Mouse (Mus musculus) 416B (cell line): ENCODE measurements around the gene Map9.
"Not testable (repeated sequence)": the region's sequence is repeated elsewhere in the genome, so short reads cannot be mapped to it uniquely, and the experiment has no call there.

Experiments
- DNase-seq: peaks from one replicate; pipeline ENCODE4 v3.0.0; 2011; ENCODE audit warnings: low read depth

Gene Map9

GRCm38 (mm10) chr3:82357797-82358524 is at the start of gene Map9:
Gene Map9 (plus strand): TSS chr3:82358044.
- no peak for DNase-seq

GRCm38 (mm10) chr3:82315728-82316127 is 42.1 kb upstream of the Map9 start:
- DNase-seq = no peak

GRCm38 (mm10) chr3:82326736-82327135 is 31.1 kb upstream of the Map9 start:
- not testable (repeated sequence) for DNase-seq

GRCm38 (mm10) chr3:82332067-82332466 is 25.8 kb upstream of the Map9 start:
- DNase-seq = no peak

GRCm38 (mm10) chr3:82332536-82332935 is 25.3 kb upstream of the Map9 start:
- no peak for DNase-seq

GRCm38 (mm10) chr3:82333128-82333969 is 24.5 kb upstream of the Map9 start:
- DNase-seq = peak; percentile 50

- DNase-seq = no peak
Observed at GRCm38 (mm10) chr3:82340111-82340510, 17.7 kb upstream of the Map9 start.

GRCm38 (mm10) chr3:82348277-82348860 is 9.5 kb upstream of the Map9 start:
- DNase-seq = no peak

- DNase-seq = peak; percentile 29
Observed at GRCm38 (mm10) chr3:82350321-82350720, 7.5 kb upstream of the Map9 start.

GRCm38 (mm10) chr3:82357340-82357739 is 504 bp upstream of the Map9 start:
- DNase-seq = no peak

- DNase-seq = no peak
Observed at GRCm38 (mm10) chr3:82359036-82359435, 1.2 kb downstream of the Map9 start.

GRCm38 (mm10) chr3:82362452-82362851 is 4.6 kb downstream of the Map9 start:
- peak; percentile 37 for DNase-seq

- DNase-seq = no peak
Observed at GRCm38 (mm10) chr3:82364505-82364904, 6.7 kb downstream of the Map9 start.

GRCm38 (mm10) chr3:82364988-82365387 is 7.1 kb downstream of the Map9 start:
- DNase-seq = peak; percentile 26

- no peak for DNase-seq
Observed at GRCm38 (mm10) chr3:82369063-82369860, 11.4 kb downstream of the Map9 start.

- DNase-seq = no peak
Observed at GRCm38 (mm10) chr3:82370439-82371011, 12.7 kb downstream of the Map9 start.

- DNase-seq = no peak
Observed at GRCm38 (mm10) chr3:82376965-82377364, 19.1 kb downstream of the Map9 start.

- no peak for DNase-seq
Observed at GRCm38 (mm10) chr3:82382325-82382724, 24.5 kb downstream of the Map9 start.

- no peak for DNase-seq
Observed at GRCm38 (mm10) chr3:82385091-82385490, 27.2 kb downstream of the Map9 start.

- DNase-seq = no peak
Observed at GRCm38 (mm10) chr3:82405830-82406229, 48.0 kb downstream of the Map9 start.

- DNase-seq = no peak
Observed at GRCm38 (mm10) chr3:82406336-82406735, 48.5 kb downstream of the Map9 start.

GRCm38 (mm10) chr3:82407432-82407831 is 49.6 kb downstream of the Map9 start:
- DNase-seq = peak; percentile 3
